Mouse (Mus musculus): Measurements from ENCODE around the gene 3425401B19Rik.

- peak; percentile 35 for TF ChIP-seq CTCF (IDR thresholded peaks at IDR 0.05; ENCODE audit: low read depth)
- no peak for TF ChIP-seq EP300 (IDR thresholded peaks at IDR 0.05; ENCODE audit: low read depth)
Observed at GRCm38 (mm10) chr14:32628584-32628983, 56.5 kb downstream of the 3425401B19Rik start.

All from liver, embryonic 14.5 days (tissue).